Mouse (Mus musculus) kidney, adult 8-10 months (tissue): Measurements from ENCODE around the gene Usp17le.
"Not testable (repeated sequence)": the region's sequence is repeated elsewhere in the genome, so short reads cannot be mapped to it uniquely, and the experiment has no call there.

ENCODE experiments used
- DNase-seq, 2 experiments: peaks; one replicate each; pipeline ENCODE4 v3.0.0; 2022

The Usp17le gene

GRCm38 (mm10) chr7:104777370-104777769 is at the start of gene Usp17le:
Usp17le (minus strand) TSS chr7:104777470.
- not testable (repeated sequence) for DNase-seq

- not testable (repeated sequence) for DNase-seq
Observed at GRCm38 (mm10) chr7:104810335-104810734, 33.1 kb upstream of the Usp17le start.

DNA sequence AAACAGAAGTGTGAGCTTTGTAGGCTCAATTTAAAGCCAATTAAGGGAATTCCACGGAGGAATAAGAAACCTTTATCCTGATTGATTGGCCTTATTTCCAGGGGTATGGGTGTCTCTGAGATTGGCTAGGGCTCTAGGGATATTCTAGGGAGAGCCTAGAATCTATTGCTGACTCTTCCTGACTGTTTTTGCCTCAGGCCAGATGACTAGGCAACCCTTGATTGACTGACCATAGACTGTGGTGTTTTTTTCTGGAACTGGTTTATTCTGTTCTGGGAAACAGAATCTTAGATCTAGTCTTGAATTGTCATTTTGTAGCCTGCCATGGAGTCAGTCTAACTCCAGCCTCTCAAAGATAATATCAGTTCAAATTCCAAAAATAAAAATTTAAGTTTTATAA is 13.5 kb upstream of the Usp17le start:
- DNase-seq, result no peak
